Mouse (Mus musculus) C2C12 (cell line): ENCODE measurements around the gene Bbof1.

Experiments used
- CEBPB ChIP-seq: IDR thresholded peaks from one replicate; pipeline ENCODE4 v1.6.1; 2011; ENCODE audit warnings: low read depth, mild to moderate bottlenecking, control low read depth, moderate library complexity
- CTCF ChIP-seq: IDR thresholded peaks from one replicate; pipeline ENCODE4 v1.5.1; 2011; ENCODE audit not compliant: control insufficient read depth, insufficient read depth, insufficient read length
- MAX ChIP-seq: IDR thresholded peaks from one replicate; pipeline ENCODE4 v1.6.1; 2011; ENCODE audit warnings: mild to moderate bottlenecking, control low read depth
- MYOD1 ChIP-seq: IDR thresholded peaks from one replicate; pipeline ENCODE4 v1.6.1; 2011; ENCODE audit warnings: low read depth; ENCODE audit not compliant: control insufficient read depth, insufficient read length
- MYOG ChIP-seq: IDR thresholded peaks from one replicate; pipeline ENCODE4 v1.6.1; 2011; ENCODE audit not compliant: control insufficient read depth, insufficient read length; ENCODE audit errors: extremely low read depth
- USF1 ChIP-seq: IDR thresholded peaks from one replicate; pipeline ENCODE4 v1.6.1; 2011; ENCODE audit warnings: low read depth, mild to moderate bottlenecking, control low read depth, moderate library complexity

DNA sequence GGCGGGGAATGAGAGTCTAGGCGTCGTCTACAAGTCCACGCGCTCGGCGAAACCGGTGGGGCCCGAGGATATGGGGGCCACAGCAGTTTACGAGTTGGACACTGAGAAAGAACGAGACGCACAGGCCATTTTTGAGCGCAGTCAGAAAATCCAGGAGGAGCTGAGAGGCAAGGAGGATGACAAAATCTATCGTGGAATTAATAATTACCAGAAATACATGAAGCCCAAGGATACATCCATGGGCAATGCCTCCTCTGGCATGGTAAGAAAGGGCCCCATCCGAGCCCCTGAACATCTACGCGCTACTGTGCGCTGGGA, 8.7 kb downstream of the Bbof1 start:
- TF ChIP-seq CTCF (no peak), MYOG (no peak), MYOD1 (no peak), MAX (no peak), USF1 (no peak), CEBPB (no peak)
